ENCODE assay signal across 20 mouse cellular contexts in genomic region chr1:40221864-40222263, GRCm38 (mm10). TPM values are rescaled to one million over a fixed set of nuclear protein-coding genes. Genes with fewer than 3 reads are reported as not detected.
DNase-seq lines count a peak whose midpoint lies in the region; ATAC-seq and TF ChIP-seq lines count a peak whose summit lies in the region.
"Had no signal": no experiment of that assay in that cellular context is flagged by ENCODE, and none has a peak within 500 bp of the region (broad histone marks: within the 10 kb centered on the region; RNA-seq: fewer than 3 reads in every experiment).

No protein-coding gene starts in this region.

- H3K9me3 ChIP-seq in kidney, embryonic 15.5 days (replicated peaks): no peaks in the 10 kb centered on the region
- no peaks in the 10 kb centered on the region for H3K9me3 ChIP-seq in lung, postnatal 0 days (ENCODE audit: low read length)
- H3K9me3 ChIP-seq: forebrain, embryonic 15.5 days; hindbrain, embryonic 13.5 days; limb, embryonic 12.5 days; liver, embryonic 15.5 days; midbrain, embryonic 15.5 days had no signal

- TF ChIP-seq EP300 in lung, postnatal 0 days (IDR thresholded peaks at IDR 0.05): no peak

- H3K27me3 ChIP-seq in kidney, embryonic 15.5 days: no peaks in the 10 kb centered on the region
- no peaks in the 10 kb centered on the region for H3K27me3 ChIP-seq in lung, postnatal 0 days (replicated peaks; ENCODE audit: insufficient read depth, low read length)
- H3K27me3 ChIP-seq: forebrain, embryonic 15.5 days; hindbrain, embryonic 13.5 days; limb, embryonic 12.5 days; liver, embryonic 15.5 days; megakaryocyte, embryonic 14.5 days; midbrain, embryonic 15.5 days had no signal

- DNase-seq in heart, adult 11 months: peak; percentile 75
- no peak for DNase-seq in heart, adult 8-10 months (ENCODE audit: low spot score)
- DNase-seq in kidney, postnatal 10 days: no peak
- peak; percentile 46 for DNase-seq in lung, postnatal 0 days (ENCODE audit: low spot score)
- DNase-seq in lung, postnatal 14 days: no peak
- no peak for DNase-seq in thymus, postnatal 0 days (ENCODE audit: low spot score)
- DNase-seq: adrenal gland, postnatal 14 days; cerebellum, adult 11-12 months; cerebellum, postnatal 36 days; kidney, postnatal 25 days; layer of hippocampus, adult 9-11 months; thymus, adult 2 months had no signal

- peaks cover 28% of the 10 kb centered on the region for H3K4me1 ChIP-seq in kidney, embryonic 15.5 days
- H3K4me1 ChIP-seq in lung, postnatal 0 days (ENCODE audit: insufficient read depth, low read depth, low read length): peaks cover 16% of the 10 kb centered on the region; the same call in 1 of the 2 replicates
- H3K4me1 ChIP-seq: forebrain, embryonic 15.5 days; hindbrain, embryonic 13.5 days; megakaryocyte, embryonic 14.5 days; midbrain, embryonic 15.5 days had no signal

- ATAC-seq in kidney, embryonic 15.5 days (replicated peaks; ENCODE audit: low FRiP score): no peak
- ATAC-seq in lung, postnatal 0 days: peak; percentile 39; the same call in 1 of the 2 replicates
- no peak for ATAC-seq in monocyte, adult 5-6 weeks (replicated peaks; ENCODE audit: insufficient number of reproducible peaks, low FRiP score, low TSS enrichment, poor library complexity, severe bottlenecking)
- ATAC-seq: forebrain, embryonic 15.5 days; midbrain, embryonic 15.5 days had no signal

- H3K36me3 ChIP-seq in kidney, embryonic 15.5 days: no peaks in the 10 kb centered on the region
- H3K36me3 ChIP-seq in lung, postnatal 0 days (ENCODE audit: insufficient read depth, low read length): no peaks in the 10 kb centered on the region
- H3K36me3 ChIP-seq: forebrain, embryonic 15.5 days; hindbrain, embryonic 13.5 days; limb, embryonic 12.5 days; liver, embryonic 15.5 days; midbrain, embryonic 15.5 days had no signal

- TF ChIP-seq CTCF in lung, postnatal 0 days (IDR thresholded peaks at IDR 0.05): no peak

- no peak overlapping the region for H3K4me3 ChIP-seq in kidney, embryonic 15.5 days (replicated peaks)
- H3K4me3 ChIP-seq in lung, postnatal 0 days (ENCODE audit: low read depth, low read length): no peak overlapping the region
- H3K4me3 ChIP-seq: forebrain, embryonic 15.5 days; hindbrain, embryonic 13.5 days; limb, embryonic 12.5 days; liver, embryonic 15.5 days; megakaryocyte, embryonic 14.5 days; midbrain, embryonic 15.5 days had no signal

- WGBS in kidney, embryonic 15.5 days: 33% methylated on average over 4 of the region's 4 CpGs
- WGBS in lung, postnatal 0 days: 14% methylated on average over 4 of the region's 4 CpGs

- H3K9ac ChIP-seq in kidney, embryonic 15.5 days: no peak overlapping the region
- no peak overlapping the region for H3K9ac ChIP-seq in lung, postnatal 0 days (replicated peaks; ENCODE audit: low read depth)
- H3K9ac ChIP-seq: forebrain, embryonic 15.5 days; hindbrain, embryonic 13.5 days; limb, embryonic 12.5 days; liver, embryonic 15.5 days; midbrain, embryonic 15.5 days had no signal

- peak overlapping the region; percentile 22; the same call in 1 of the 2 replicates for H3K27ac ChIP-seq in kidney, embryonic 15.5 days
- H3K27ac ChIP-seq in lung, postnatal 0 days (ENCODE audit: low read length): no peak overlapping the region
- H3K27ac ChIP-seq: forebrain, embryonic 15.5 days; hindbrain, embryonic 13.5 days; limb, embryonic 12.5 days; liver, embryonic 15.5 days; midbrain, embryonic 15.5 days had no signal

- no peak overlapping the region for H3K4me2 ChIP-seq in kidney, embryonic 15.5 days
- H3K4me2 ChIP-seq in lung, postnatal 0 days (replicated peaks; ENCODE audit: low read depth, low read length): no peak overlapping the region
- H3K4me2 ChIP-seq: forebrain, embryonic 15.5 days; hindbrain, embryonic 13.5 days; limb, embryonic 12.5 days; liver, embryonic 15.5 days; midbrain, embryonic 15.5 days had no signal

RNA-seq across cellular contexts. Expression of gene Il1r1, which starts 3.0 kb away (rescaled TPM):
- total RNA-seq in heart, adult 8-10 months (2022): 1 to 10 TPM; 4.2 to 5.4 (median 5.1) TPM
- 4.6 and 5.0 TPM in 2 replicates for polyA plus RNA-seq in kidney, embryonic 15.5 days (2015; fragmentation: Nextera tagmentation; extraction: Ambion mirVana)
- 13.5 and 14.1 TPM in 2 replicates for polyA plus RNA-seq in lung, postnatal 0 days (2015; fragmentation: Nextera tagmentation; extraction: Ambion mirVana)
- 6.5 and 7.5 TPM in 2 replicates for polyA plus RNA-seq in thymus, postnatal 0 days (2015; fragmentation: Nextera tagmentation; extraction: Ambion mirVana)
- 0.19 TPM in 1 of 3 replicates, not detected in the others for total RNA-seq in monocyte, adult 5-6 weeks (2017)

Comparison
In these comparisons a context has a peak if more than half of its experiments do, and no peak if none do; other contexts are left out.
1. DNase-seq: peak in heart, adult 11 months (single experiment) and lung, postnatal 0 days (single experiment); none in heart, adult 8-10 months (single experiment), kidney, postnatal 10 days (single experiment), lung, postnatal 14 days (single experiment) and thymus, postnatal 0 days (single experiment).